Mouse (Mus musculus) large intestine, adult 2 months (tissue): ENCODE results near the gene Tmco2. TPM values are rescaled to one million over a fixed set of nuclear protein-coding genes. Genes with fewer than 3 reads are reported as not detected.
"Not testable (repeated sequence)": the region's sequence is repeated elsewhere in the genome, so short reads cannot be mapped to it uniquely, and the experiment has no call there.

ENCODE experiments used
- DNase-seq: peaks from one replicate; pipeline ENCODE4 v3.0.0-alpha.2; 2012; ENCODE audit warnings: low read depth, low spot score
- WGBS: fragments of 180-500 bp; shearing (Covaris S2); methylation state at CpG from one replicate; pipeline ENCODE4 v1.1.7; 2018; 5-methylcytosine and 5-hydroxymethylcytosine counted together
- polyA plus RNA-seq: library from polyadenylated mRNA; depleted of rRNA; stranded (reverse); fragments of >200 nt; gene quantifications from 2 replicates; pipeline ENCODE4 v1.2.3, GENCODE M21; 2012; rRNA removed

Gene Tmco2
- not detected in 2 replicates for polyA plus RNA-seq

GRCm38 (mm10) chr4:121109126-121109525 is at the start of gene Tmco2:
TSS of gene Tmco2 (minus strand) at chr4:121109226.
- WGBS = 83% methylated on average over 2 of the region's 2 CpGs
- DNase-seq = no peak

GRCm38 (mm10) chr4:121103304-121103703 is 5.7 kb downstream of the Tmco2 start:
- WGBS = 80% methylated on average over 4 of the region's 4 CpGs
- no peak for DNase-seq

GRCm38 (mm10) chr4:121097650-121098378 is 11.2 kb downstream of the Tmco2 start, which contains the start of gene Zmpste24:
TSS of gene Zmpste24 (minus strand) at chr4:121098241.
- peak; percentile 70 for DNase-seq
- WGBS = under 1% methylated on average over 39 of the region's 39 CpGs

- 82% methylated on average over 4 of the region's 4 CpGs for WGBS
- DNase-seq = no peak
Measured at GRCm38 (mm10) chr4:121090211-121090610, 18.8 kb downstream of the Tmco2 start.

GRCm38 (mm10) chr4:121088696-121089095 is 20.3 kb downstream of the Tmco2 start:
- no peak for DNase-seq
- 95% methylated on average over 2 of the region's 2 CpGs for whole genome bisulfite sequencing

GRCm38 (mm10) chr4:121084506-121084905 is 24.5 kb downstream of the Tmco2 start:
- no peak for DNase-seq

- 65% methylated on average over 1 of the region's 1 CpGs for WGBS
- no peak for DNase-seq
Measured at GRCm38 (mm10) chr4:121080395-121080794, 28.6 kb downstream of the Tmco2 start.

GRCm38 (mm10) chr4:121077915-121078646 is 30.9 kb downstream of the Tmco2 start:
- WGBS = 85% methylated on average over 3 of the region's 3 CpGs
- no peak for DNase-seq

GRCm38 (mm10) chr4:121074250-121074649 is 34.8 kb downstream of the Tmco2 start:
- DNase-seq = no peak
- WGBS = 83% methylated on average over 4 of the region's 4 CpGs

GRCm38 (mm10) chr4:121065336-121065735 is 43.7 kb downstream of the Tmco2 start:
- DNase-seq = no peak
- 57% methylated on average over 2 of the region's 2 CpGs for WGBS

- not testable (repeated sequence) for DNase-seq
- WGBS = 84% methylated on average over 10 of the region's 10 CpGs
Measured at GRCm38 (mm10) chr4:121059218-121059617, 49.8 kb downstream of the Tmco2 start.

GRCm38 (mm10) chr4:121057032-121057431 is 52.0 kb downstream of the Tmco2 start:
- DNase-seq = no peak
- 72% methylated on average over 2 of the region's 2 CpGs for WGBS

GRCm38 (mm10) chr4:121056342-121056741 is 52.7 kb downstream of the Tmco2 start:
- no peak for DNase-seq
- WGBS = 45% methylated on average over 3 of the region's 3 CpGs

Other genes with a start within 250 kb of the Tmco2 start
- gene Exo5, start 184.2 kb downstream of the Tmco2 start, polyA plus RNA-seq = 7.0 and 8.4 TPM in 2 replicates
- 0.89 and 1.6 TPM in 2 replicates for gene Zfp69, start 157.5 kb downstream of the Tmco2 start, polyA plus RNA-seq
- gene Smap2, start 92.0 kb downstream of the Tmco2 start, polyA plus RNA-seq = 27.3 and 29.1 TPM in 2 replicates
- gene Col9a2, start 69.8 kb downstream of the Tmco2 start, polyA plus RNA-seq = 0.16 and 0.18 TPM in 2 replicates
- 14.3 and 14.9 TPM in 2 replicates for gene Zmpste24, start 11.0 kb downstream of the Tmco2 start, polyA plus RNA-seq
- 1.6 and 3.0 TPM in 2 replicates for gene Rlf, start 105.9 kb upstream of the Tmco2 start, polyA plus RNA-seq
- not detected in 2 replicates for gene Gm12888, start 215.7 kb upstream of the Tmco2 start, polyA plus RNA-seq